Mouse (Mus musculus) heart, embryonic 11.5 days (tissue): Measurements from ENCODE around the gene Atp13a2. TPM values are rescaled to one million over a fixed set of nuclear protein-coding genes. Genes with fewer than 3 reads are reported as not detected.

ENCODE experiments used
- ATAC-seq: fragments of 200-750 bp; cut with Nextera tagmentation; replicated peaks from 2 replicates; pipeline ENCODE4 v1.8.0; 2017; ENCODE audit warnings: moderate library complexity; ENCODE audit not compliant: insufficient number of reproducible peaks, low FRiP score, low TSS enrichment
- H3K27ac ChIP-seq: fragments of 300-500 bp; sonication (generic); 2 replicates; pipeline ENCODE4 v1.5.1; 2014; ENCODE audit warnings: mild to moderate bottlenecking, low read depth, low read length
- H3K27me3 ChIP-seq: fragments of 300-500 bp; sonication (generic); 2 replicates; pipeline ENCODE4 v1.6.1; 2014; ENCODE audit warnings: mild to moderate bottlenecking, low read length, mixed read lengths; ENCODE audit not compliant: control insufficient read depth, insufficient read depth
- H3K36me3 ChIP-seq: fragments of 300-500 bp; sonication (generic); 2 replicates; pipeline ENCODE4 v1.6.1; 2014; ENCODE audit warnings: mild to moderate bottlenecking, low read length, moderate library complexity, mixed read lengths; ENCODE audit not compliant: control insufficient read depth, insufficient read depth
- H3K4me1 ChIP-seq: fragments of 300-500 bp; sonication (generic); 2 replicates; pipeline ENCODE4 v1.6.1; 2014; ENCODE audit warnings: low read length; ENCODE audit not compliant: control insufficient read depth, insufficient read depth
- H3K4me2 ChIP-seq: fragments of 300-500 bp; sonication (generic); 2 replicates; pipeline ENCODE4 v1.6.1; 2014; ENCODE audit warnings: mild to moderate bottlenecking, moderate library complexity
- H3K4me3 ChIP-seq: fragments of 300-500 bp; sonication (generic); 2 replicates; pipeline ENCODE4 v1.5.1; 2014; ENCODE audit warnings: low read depth, low read length
- H3K9ac ChIP-seq: fragments of 300-500 bp; sonication (generic); 2 replicates; pipeline ENCODE4 v1.6.1; 2014; ENCODE audit warnings: mild to moderate bottlenecking, low read depth, low read length, moderate library complexity
- H3K9me3 ChIP-seq: fragments of 300-500 bp; sonication (generic); replicated peaks from 2 replicates; pipeline ENCODE4 v1.6.1; 2016; ENCODE audit warnings: low read length; ENCODE audit not compliant: control insufficient read depth
- WGBS: fragments of 180-500 bp; shearing (Covaris S2); extraction: QIAGEN DNeasy Blood & Tissue Kit; methylation state at CpG from one replicate; pipeline ENCODE4 v1.1.7; 2014; ENCODE audit not compliant: insufficient replicate concordance; 5-methylcytosine and 5-hydroxymethylcytosine counted together
- polyA plus RNA-seq: library from polyadenylated mRNA; unstranded; fragments of >200 nt; fragmentation: Nextera tagmentation; extraction: Ambion mirVana; gene quantifications from 2 replicates; pipeline ENCODE4 v1.2.1, GENCODE M21; 2014

Atp13a2 gene
- polyA plus RNA-seq, 1 experiment from 2014 or later, result 18.2 TPM

- Histone ChIP-seq H3K4me2 (no peak overlapping the region), H3K4me1 (peaks cover 16% of the 10 kb centered on the region), H3K9me3 (0 out of 2 replicates have a peak, but pooled peaks cover 3% of the 10 kb centered on the region), H3K9ac (no peak overlapping the region), H3K27me3 (no peaks in the 10 kb centered on the region), H3K27ac (no peak overlapping the region), H3K36me3 (peaks cover 16% of the 10 kb centered on the region; the same call in 1 of the 2 replicates), H3K4me3 (no peak overlapping the region)
- WGBS, result 14% methylated on average over 9 of the region's 9 CpGs
- ATAC-seq, result no peak
Observed at GRCm38 (mm10) chr4:140983442-140983841, 3.2 kb upstream of the Atp13a2 start.

- peaks cover 8% of the 10 kb centered on the region; the same call in 1 of the 2 replicates for H3K36me3 ChIP-seq
- H3K27ac ChIP-seq, result no peak overlapping the region
- no peak for ATAC-seq
- no peak overlapping the region for H3K4me2 ChIP-seq
- H3K9me3 ChIP-seq, result 0 out of 2 replicates have a peak, but pooled peaks cover 3% of the 10 kb centered on the region
- no peak overlapping the region for H3K4me3 ChIP-seq
- 86% methylated on average over 6 of the region's 6 CpGs for WGBS
- no peak overlapping the region for H3K9ac ChIP-seq
- H3K27me3 ChIP-seq, result no peaks in the 10 kb centered on the region
- H3K4me1 ChIP-seq, result peaks cover 16% of the 10 kb centered on the region
Observed at GRCm38 (mm10) chr4:140984544-140984943, 2.1 kb upstream of the Atp13a2 start.

GRCm38 (mm10) chr4:140986024-140986710 lies 506 bp upstream of the Atp13a2 start:
- ATAC-seq, result 0 out of 2 replicates have a peak, but pooled peaks have one; percentile 1

GRCm38 (mm10) chr4:140987476-140987875 lies 803 bp downstream of the Atp13a2 start:
- peak overlapping the region; percentile 91 for H3K4me3 ChIP-seq
- H3K9ac ChIP-seq, result peak overlapping the region; percentile 90
- no peak for ATAC-seq
- 22% methylated on average over 7 of the region's 7 CpGs for WGBS
- H3K4me1 ChIP-seq, result peaks cover 16% of the 10 kb centered on the region
- H3K27me3 ChIP-seq, result no peaks in the 10 kb centered on the region
- H3K9me3 ChIP-seq, result no peaks in the 10 kb centered on the region
- 0 out of 2 replicates have a peak, but pooled peaks cover 4% of the 10 kb centered on the region for H3K36me3 ChIP-seq
- H3K4me2 ChIP-seq, result peak overlapping the region; percentile 93
- H3K27ac ChIP-seq, result no peak overlapping the region

More at GRCm38 (mm10) chr4:140986024-140986710, 506 bp upstream of the Atp13a2 start:
- Histone ChIP-seq H3K9ac (peak overlapping the region; percentile 90), H3K4me2 (peak overlapping the region; percentile 93), H3K27me3 (no peaks in the 10 kb centered on the region), H3K27ac (no peak overlapping the region), H3K4me3 (peak overlapping the region; percentile 91), H3K36me3 (no peaks in the 10 kb centered on the region), H3K4me1 (peaks cover 16% of the 10 kb centered on the region), H3K9me3 (0 out of 2 replicates have a peak, but pooled peaks cover 3% of the 10 kb centered on the region)
- 32% methylated on average over 15 of the region's 15 CpGs for WGBS

GRCm38 (mm10) chr4:140988706-140989290 lies 2.1 kb downstream of the Atp13a2 start:
- no peaks in the 10 kb centered on the region for H3K27me3 ChIP-seq
- H3K4me1 ChIP-seq, result peaks cover 9% of the 10 kb centered on the region
- 67% methylated on average over 7 of the region's 7 CpGs for WGBS
- peak overlapping the region; percentile 93 for H3K4me2 ChIP-seq
- no peak overlapping the region for H3K4me3 ChIP-seq
- no peaks in the 10 kb centered on the region for H3K9me3 ChIP-seq
- no peak overlapping the region for H3K27ac ChIP-seq
- no peak for ATAC-seq
- peaks cover 6% of the 10 kb centered on the region; the same call in 1 of the 2 replicates for H3K36me3 ChIP-seq
- H3K9ac ChIP-seq, result no peak overlapping the region

GRCm38 (mm10) chr4:140989447-140989846 lies 2.8 kb downstream of the Atp13a2 start:
- Histone ChIP-seq H3K9me3 (no peaks in the 10 kb centered on the region), H3K27ac (no peak overlapping the region), H3K27me3 (no peaks in the 10 kb centered on the region), H3K4me2 (no peak overlapping the region), H3K9ac (no peak overlapping the region), H3K4me1 (peaks cover 9% of the 10 kb centered on the region), H3K4me3 (no peak overlapping the region), H3K36me3 (peaks cover 6% of the 10 kb centered on the region; the same call in 1 of the 2 replicates)
- WGBS, result 82% methylated on average over 14 of the region's 14 CpGs
- no peak for ATAC-seq

- H3K36me3 ChIP-seq, result peaks cover 16% of the 10 kb centered on the region
- no peak overlapping the region for H3K9ac ChIP-seq
- ATAC-seq, result no peak
- H3K9me3 ChIP-seq, result no peaks in the 10 kb centered on the region
- peaks cover 6% of the 10 kb centered on the region; the same call in 1 of the 2 replicates for H3K4me1 ChIP-seq
- H3K4me3 ChIP-seq, result no peak overlapping the region
- 82% methylated on average over 20 of the region's 20 CpGs for WGBS
- no peak overlapping the region for H3K4me2 ChIP-seq
- no peak overlapping the region for H3K27ac ChIP-seq
- no peaks in the 10 kb centered on the region for H3K27me3 ChIP-seq
Observed at GRCm38 (mm10) chr4:140992215-140992614, 5.5 kb downstream of the Atp13a2 start.

GRCm38 (mm10) chr4:140993846-140994245 lies 7.2 kb downstream of the Atp13a2 start:
- H3K27me3 ChIP-seq, result no peaks in the 10 kb centered on the region
- no peaks in the 10 kb centered on the region for H3K4me1 ChIP-seq
- no peak overlapping the region for H3K4me3 ChIP-seq
- no peak for ATAC-seq
- H3K9me3 ChIP-seq, result no peaks in the 10 kb centered on the region
- WGBS, result 82% methylated on average over 8 of the region's 8 CpGs
- no peak overlapping the region for H3K9ac ChIP-seq
- H3K36me3 ChIP-seq, result peaks cover 24% of the 10 kb centered on the region
- no peak overlapping the region for H3K4me2 ChIP-seq
- H3K27ac ChIP-seq, result no peak overlapping the region
